Mouse (Mus musculus): ENCODE measurements around the gene Gm17651. TPM values are rescaled to one million over a fixed set of nuclear protein-coding genes. Genes with fewer than 3 reads are reported as not detected.

Gm17651 gene
- polyA plus RNA-seq, 1 experiment from 2014 or later: not detected

DNA sequence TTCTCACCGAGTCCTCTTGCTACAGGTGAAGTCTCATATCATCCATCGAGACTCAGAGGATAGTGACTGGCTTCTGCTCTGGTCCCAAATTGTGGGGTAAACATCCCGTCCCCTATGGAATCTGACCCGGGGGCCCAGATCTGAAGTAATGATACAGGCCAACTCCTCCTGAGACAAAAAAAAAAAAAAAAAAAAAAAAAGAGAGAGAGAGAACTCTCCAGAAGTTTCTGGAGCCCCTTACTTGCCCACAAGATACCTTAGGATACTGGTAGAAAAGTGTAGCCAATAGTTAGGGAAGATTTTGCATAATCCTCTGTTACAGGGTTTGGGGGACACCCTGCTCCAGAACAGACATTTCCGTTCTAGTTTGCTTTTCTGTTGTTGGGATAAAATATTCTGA lies 8.1 kb upstream of the Gm17651 start:
- WGBS: 32% methylated on average over 5 of the region's 5 CpGs

DNA sequence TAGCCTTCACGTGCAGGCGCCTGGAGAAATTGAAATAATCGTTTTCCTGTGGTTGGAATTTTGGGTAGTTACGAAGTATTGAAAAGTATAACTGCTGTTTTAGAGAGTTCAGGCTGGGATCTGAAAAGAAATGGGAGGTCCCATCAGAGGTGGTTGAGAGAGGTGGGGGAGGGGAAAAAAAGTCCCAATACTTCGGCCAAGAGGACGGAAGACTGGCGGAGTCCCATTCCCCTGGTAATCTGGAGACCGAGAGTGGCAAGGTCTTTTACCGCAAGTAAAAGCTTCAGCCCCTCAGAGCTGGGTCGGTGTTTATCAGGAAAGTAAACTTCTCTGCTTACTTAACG lies 7.6 kb upstream of the Gm17651 start:
- WGBS: 4% methylated on average over 11 of the region's 11 CpGs
- H3K27ac ChIP-seq (ENCODE audit: low read length): no peak overlapping the region

More for the DNA sequence above, 8.1 kb upstream of the Gm17651 start:
- peak overlapping the region; percentile 57; the same call in 1 of the 2 replicates for H3K9ac ChIP-seq (ENCODE audit: low read length)
- no peaks in the 10 kb centered on the region for H3K27me3 ChIP-seq (ENCODE audit: control insufficient read depth, insufficient read depth, low read length)
- H3K4me2 ChIP-seq (ENCODE audit: low read depth, low read length): peak overlapping the region; percentile 83
- H3K9me3 ChIP-seq (replicated peaks; ENCODE audit: control insufficient read depth, low read length): no peaks in the 10 kb centered on the region
- H3K4me1 ChIP-seq (ENCODE audit: control insufficient read depth, insufficient read depth, low read length): peaks cover 17% of the 10 kb centered on the region
- H3K4me3 ChIP-seq (ENCODE audit: low read length): peak overlapping the region; percentile 51
- no peak overlapping the region for H3K27ac ChIP-seq (ENCODE audit: low read length)
- H3K36me3 ChIP-seq (ENCODE audit: control insufficient read depth, insufficient read depth): no peaks in the 10 kb centered on the region
- no peak for ATAC-seq (replicated peaks; ENCODE audit: extremely low read depth, insufficient read depth, low FRiP score)

DNA sequence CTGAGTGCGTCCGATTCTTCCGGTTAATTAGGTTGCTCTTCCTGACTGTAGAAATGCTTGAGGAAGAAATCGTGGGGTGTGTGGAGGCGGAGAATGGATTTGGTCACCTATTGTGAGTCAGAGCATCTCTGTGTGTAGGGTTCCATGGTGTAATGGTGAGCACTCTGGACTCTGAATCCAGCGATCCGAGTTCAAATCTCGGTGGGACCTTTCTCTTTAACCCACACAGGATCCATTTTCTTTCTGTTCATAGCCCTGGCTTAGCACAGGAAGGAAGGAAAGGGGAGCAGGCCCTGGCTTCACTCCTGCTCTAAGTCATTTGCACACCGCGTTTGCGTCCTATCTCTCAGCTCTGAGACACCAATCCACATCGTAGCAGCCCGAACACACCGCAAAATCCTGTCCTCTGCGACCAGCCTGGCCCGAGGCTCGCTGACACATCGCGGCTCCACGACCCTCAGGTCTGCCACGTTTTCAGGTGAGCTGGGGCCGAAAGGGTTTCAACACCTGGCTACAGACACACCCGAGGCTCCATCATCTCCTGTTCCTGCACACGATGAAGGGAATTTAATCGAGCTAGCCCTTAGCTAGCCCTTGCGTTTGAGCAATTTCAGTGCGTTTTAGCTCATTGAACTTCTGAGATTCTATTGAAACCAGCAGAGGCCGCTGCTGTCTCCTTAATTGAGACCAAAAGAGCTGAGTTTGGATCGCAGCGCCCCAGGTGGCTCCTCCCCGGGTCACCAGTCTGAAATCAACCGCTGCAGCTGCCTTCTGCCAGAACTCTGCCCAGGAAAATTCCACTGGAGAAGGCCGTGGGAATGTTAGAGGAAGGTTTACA lies 7.0 kb upstream of the Gm17651 start:
- H3K4me1 ChIP-seq (ENCODE audit: control insufficient read depth, insufficient read depth, low read length): peaks cover 17% of the 10 kb centered on the region
- H3K9ac ChIP-seq (ENCODE audit: low read length): peak overlapping the region; percentile 58
- no peaks in the 10 kb centered on the region for H3K36me3 ChIP-seq (ENCODE audit: control insufficient read depth, insufficient read depth)
- H3K27ac ChIP-seq (ENCODE audit: low read length): no peak overlapping the region
- no peaks in the 10 kb centered on the region for H3K9me3 ChIP-seq (replicated peaks; ENCODE audit: control insufficient read depth, low read length)
- 1% methylated on average over 33 of the region's 33 CpGs for WGBS
- H3K4me3 ChIP-seq (ENCODE audit: low read length): peak overlapping the region; percentile 51
- H3K4me2 ChIP-seq (ENCODE audit: low read depth, low read length): peak overlapping the region; percentile 83
- ATAC-seq (replicated peaks; ENCODE audit: extremely low read depth, insufficient read depth, low FRiP score): no peak
- H3K27me3 ChIP-seq (ENCODE audit: control insufficient read depth, insufficient read depth, low read length): no peaks in the 10 kb centered on the region

More for the DNA sequence above, 7.6 kb upstream of the Gm17651 start:
- ATAC-seq (replicated peaks; ENCODE audit: extremely low read depth, insufficient read depth, low FRiP score): no peak
- H3K4me3 ChIP-seq (ENCODE audit: low read length): peak overlapping the region; percentile 51
- no peaks in the 10 kb centered on the region for H3K27me3 ChIP-seq (ENCODE audit: control insufficient read depth, insufficient read depth, low read length)
- peaks cover 17% of the 10 kb centered on the region for H3K4me1 ChIP-seq (ENCODE audit: control insufficient read depth, insufficient read depth, low read length)
- H3K9me3 ChIP-seq (replicated peaks; ENCODE audit: control insufficient read depth, low read length): no peaks in the 10 kb centered on the region
- peak overlapping the region; percentile 83 for H3K4me2 ChIP-seq (ENCODE audit: low read depth, low read length)
- H3K9ac ChIP-seq (ENCODE audit: low read length): peak overlapping the region; percentile 57; the same call in 1 of the 2 replicates
- no peaks in the 10 kb centered on the region for H3K36me3 ChIP-seq (ENCODE audit: control insufficient read depth, insufficient read depth)

DNA sequence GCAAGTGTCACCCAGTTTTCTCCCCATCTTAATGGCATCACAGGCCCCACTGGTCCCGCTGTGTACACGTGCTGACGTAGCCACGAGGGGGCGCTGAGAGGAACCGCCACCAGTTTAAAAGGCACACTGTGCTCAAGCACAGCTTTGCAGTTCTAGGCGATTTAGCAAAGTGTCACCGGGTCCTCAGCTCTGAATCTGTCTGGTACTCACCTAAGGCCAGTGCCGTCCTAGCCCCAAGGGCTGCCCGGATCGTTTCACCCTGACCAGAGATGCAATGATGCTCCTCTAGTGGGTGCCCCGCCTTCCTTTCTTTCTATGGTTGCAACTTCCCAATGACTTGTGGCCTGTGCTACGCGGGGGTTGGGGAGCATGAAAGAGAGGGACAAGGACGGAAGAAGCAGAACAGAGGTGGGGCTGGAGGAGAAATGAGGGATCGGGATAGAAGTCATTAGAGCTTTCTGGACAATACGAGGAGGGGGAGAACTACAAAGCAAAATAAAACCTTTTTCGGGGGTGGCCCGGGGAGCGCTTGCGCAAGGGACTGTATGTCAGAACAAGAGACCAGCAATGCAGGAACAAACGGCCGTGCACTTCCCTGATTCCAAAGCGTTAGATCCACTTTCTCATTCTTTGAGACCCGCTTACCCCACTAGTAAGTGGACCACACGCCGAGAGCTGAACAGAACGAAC lies 6.3 kb upstream of the Gm17651 start:
- H3K4me1 ChIP-seq (ENCODE audit: control insufficient read depth, insufficient read depth, low read length): peaks cover 17% of the 10 kb centered on the region
- no peak overlapping the region for H3K27ac ChIP-seq (ENCODE audit: low read length)
- peak overlapping the region; percentile 83 for H3K4me2 ChIP-seq (ENCODE audit: low read depth, low read length)
- no peaks in the 10 kb centered on the region for H3K36me3 ChIP-seq (ENCODE audit: control insufficient read depth, insufficient read depth)
- 2% methylated on average over 28 of the region's 28 CpGs for WGBS
- peak overlapping the region; percentile 58 for H3K9ac ChIP-seq (ENCODE audit: low read length)
- ATAC-seq (replicated peaks; ENCODE audit: extremely low read depth, insufficient read depth, low FRiP score): peak; percentile 74
- no peaks in the 10 kb centered on the region for H3K9me3 ChIP-seq (replicated peaks; ENCODE audit: control insufficient read depth, low read length)
- H3K27me3 ChIP-seq (ENCODE audit: control insufficient read depth, insufficient read depth, low read length): no peaks in the 10 kb centered on the region
- peak overlapping the region; percentile 51 for H3K4me3 ChIP-seq (ENCODE audit: low read length)

DNA sequence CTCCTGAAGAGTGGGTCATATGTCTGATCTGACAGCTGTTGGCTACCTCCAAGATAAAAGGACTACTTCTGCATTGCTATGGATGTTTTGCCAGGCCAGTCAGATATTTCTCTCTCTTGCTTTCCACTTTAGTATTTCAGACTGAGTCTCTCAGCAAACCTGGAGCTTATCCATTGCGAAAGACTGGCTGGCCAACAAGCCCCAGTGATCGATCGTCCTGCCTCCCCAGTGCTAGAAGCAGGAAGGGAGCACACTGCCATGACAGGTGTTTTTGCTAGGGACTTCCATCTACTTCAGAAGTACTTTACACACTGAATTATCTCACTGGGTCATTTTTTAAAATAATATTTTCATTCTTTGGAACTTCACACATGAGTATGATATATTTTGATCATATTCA lies 3.9 kb upstream of the Gm17651 start:
- no peaks in the 10 kb centered on the region for H3K36me3 ChIP-seq (ENCODE audit: control insufficient read depth, insufficient read depth)
- no peak overlapping the region for H3K4me2 ChIP-seq (ENCODE audit: low read depth, low read length)
- no peaks in the 10 kb centered on the region for H3K9me3 ChIP-seq (replicated peaks; ENCODE audit: control insufficient read depth, low read length)
- no peak overlapping the region for H3K4me3 ChIP-seq (ENCODE audit: low read length)
- H3K27ac ChIP-seq (ENCODE audit: low read length): no peak overlapping the region
- 80% methylated on average over 3 of the region's 3 CpGs for WGBS
- no peak for ATAC-seq (replicated peaks; ENCODE audit: extremely low read depth, insufficient read depth, low FRiP score)
- H3K27me3 ChIP-seq (ENCODE audit: control insufficient read depth, insufficient read depth, low read length): no peaks in the 10 kb centered on the region
- H3K9ac ChIP-seq (ENCODE audit: low read length): no peak overlapping the region
- peaks cover 10% of the 10 kb centered on the region for H3K4me1 ChIP-seq (ENCODE audit: control insufficient read depth, insufficient read depth, low read length)

DNA sequence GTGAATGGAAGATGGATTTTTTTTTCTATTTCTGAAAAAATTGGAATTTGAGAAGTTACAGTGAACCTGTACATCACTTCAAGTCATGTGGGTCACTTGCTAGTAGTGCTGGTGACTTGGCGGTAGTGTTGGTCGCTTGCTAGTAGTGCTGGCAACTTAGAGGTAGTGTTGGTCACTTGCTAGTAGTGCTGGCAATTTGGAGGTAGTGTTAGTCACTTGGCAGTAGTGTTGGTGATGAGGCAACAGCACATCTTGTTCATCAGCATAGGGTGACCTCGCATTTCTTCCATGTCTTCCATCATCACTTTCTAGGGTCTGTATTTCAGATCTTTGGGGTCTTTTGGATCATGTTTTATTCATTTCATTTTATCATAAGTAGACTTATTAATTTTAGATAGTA lies 1.6 kb upstream of the Gm17651 start:
- Histone ChIP-seq H3K4me1 (ENCODE audit: control insufficient read depth, insufficient read depth, low read length) (0 out of 2 replicates have a peak, but pooled peaks cover 2% of the 10 kb centered on the region), H3K27me3 (ENCODE audit: control insufficient read depth, insufficient read depth, low read length) (no peaks in the 10 kb centered on the region), H3K9ac (ENCODE audit: low read length) (no peak overlapping the region), H3K36me3 (ENCODE audit: control insufficient read depth, insufficient read depth) (no peaks in the 10 kb centered on the region; the same call in 1 of the 2 replicates), H3K4me3 (ENCODE audit: low read length) (no peak overlapping the region), H3K27ac (ENCODE audit: low read length) (no peak overlapping the region), H3K9me3 (replicated peaks; ENCODE audit: control insufficient read depth, low read length) (no peaks in the 10 kb centered on the region), H3K4me2 (ENCODE audit: low read depth, low read length) (no peak overlapping the region)
- WGBS: 89% methylated on average over 3 of the region's 3 CpGs
- no peak for ATAC-seq (replicated peaks; ENCODE audit: extremely low read depth, insufficient read depth, low FRiP score)

DNA sequence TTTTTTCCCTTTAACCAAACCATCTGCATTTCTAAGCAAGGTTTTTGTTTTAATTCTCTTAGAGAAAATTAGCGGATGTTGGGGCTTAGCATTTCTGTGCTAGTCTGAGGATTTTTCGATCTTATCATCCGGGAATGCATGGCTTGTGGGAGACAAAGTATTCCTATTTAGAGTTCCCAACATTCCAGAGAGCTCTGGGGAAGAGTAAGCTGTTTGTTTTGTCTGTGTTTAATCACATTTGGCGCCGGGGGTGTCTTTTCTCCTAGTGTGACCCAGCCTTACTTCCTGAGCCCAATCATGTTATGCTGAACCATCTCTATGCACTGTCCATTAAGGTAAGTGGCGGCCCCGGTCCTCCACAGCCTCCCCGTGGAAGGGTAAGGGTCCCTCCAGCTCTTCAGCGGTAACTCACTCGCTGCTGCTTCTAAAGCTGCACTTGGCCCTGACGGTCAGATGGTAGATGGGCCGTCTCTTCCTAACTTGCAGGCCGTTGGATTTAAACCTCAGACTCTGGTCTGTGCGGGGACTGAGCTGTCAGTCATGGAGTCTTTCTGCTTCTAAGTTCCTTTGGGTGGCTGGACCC lies 7.3 kb downstream of the Gm17651 start:
- WGBS: 40% methylated on average over 14 of the region's 14 CpGs
- peaks cover 21% of the 10 kb centered on the region for H3K36me3 ChIP-seq (ENCODE audit: control insufficient read depth, insufficient read depth)

DNA sequence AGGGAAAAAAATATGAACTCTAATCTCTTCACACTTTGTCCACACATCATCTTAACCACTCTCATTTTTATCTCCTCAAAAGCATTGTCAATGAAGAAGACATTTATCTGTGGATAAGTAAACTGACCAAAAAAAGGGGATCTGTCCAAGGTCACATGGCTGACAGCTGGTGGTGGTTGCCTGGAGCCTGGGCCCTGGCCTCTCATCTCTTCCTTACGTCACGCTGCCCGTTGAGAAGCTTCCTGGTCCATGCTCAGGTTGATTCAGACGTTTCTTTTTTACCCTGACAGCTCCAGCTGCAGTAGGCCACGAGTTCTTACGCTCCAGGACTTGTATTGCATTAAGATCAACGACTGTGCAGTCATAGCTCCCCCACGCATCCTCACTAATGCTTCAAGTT lies 8.3 kb downstream of the Gm17651 start:
- no peak overlapping the region for H3K4me2 ChIP-seq (ENCODE audit: low read depth, low read length)
- H3K9ac ChIP-seq (ENCODE audit: low read length): no peak overlapping the region
- H3K4me3 ChIP-seq (ENCODE audit: low read length): no peak overlapping the region
- H3K27me3 ChIP-seq (ENCODE audit: control insufficient read depth, insufficient read depth, low read length): no peaks in the 10 kb centered on the region
- peaks cover 21% of the 10 kb centered on the region for H3K36me3 ChIP-seq (ENCODE audit: control insufficient read depth, insufficient read depth)
- H3K27ac ChIP-seq (ENCODE audit: low read length): no peak overlapping the region
- no peak for ATAC-seq (replicated peaks; ENCODE audit: extremely low read depth, insufficient read depth, low FRiP score)
- 49% methylated on average over 8 of the region's 8 CpGs for WGBS
- peaks cover 21% of the 10 kb centered on the region for H3K4me1 ChIP-seq (ENCODE audit: control insufficient read depth, insufficient read depth, low read length)
- H3K9me3 ChIP-seq (replicated peaks; ENCODE audit: control insufficient read depth, low read length): no peaks in the 10 kb centered on the region

More for the DNA sequence above, 7.3 kb downstream of the Gm17651 start:
- H3K27me3 ChIP-seq (ENCODE audit: control insufficient read depth, insufficient read depth, low read length): no peaks in the 10 kb centered on the region
- H3K4me1 ChIP-seq (ENCODE audit: control insufficient read depth, insufficient read depth, low read length): peaks cover 21% of the 10 kb centered on the region
- no peak for ATAC-seq (replicated peaks; ENCODE audit: extremely low read depth, insufficient read depth, low FRiP score)
- H3K4me2 ChIP-seq (ENCODE audit: low read depth, low read length): no peak overlapping the region
- H3K9me3 ChIP-seq (replicated peaks; ENCODE audit: control insufficient read depth, low read length): no peaks in the 10 kb centered on the region
- no peak overlapping the region for H3K27ac ChIP-seq (ENCODE audit: low read length)
- no peak overlapping the region for H3K4me3 ChIP-seq (ENCODE audit: low read length)
- no peak overlapping the region for H3K9ac ChIP-seq (ENCODE audit: low read length)

DNA sequence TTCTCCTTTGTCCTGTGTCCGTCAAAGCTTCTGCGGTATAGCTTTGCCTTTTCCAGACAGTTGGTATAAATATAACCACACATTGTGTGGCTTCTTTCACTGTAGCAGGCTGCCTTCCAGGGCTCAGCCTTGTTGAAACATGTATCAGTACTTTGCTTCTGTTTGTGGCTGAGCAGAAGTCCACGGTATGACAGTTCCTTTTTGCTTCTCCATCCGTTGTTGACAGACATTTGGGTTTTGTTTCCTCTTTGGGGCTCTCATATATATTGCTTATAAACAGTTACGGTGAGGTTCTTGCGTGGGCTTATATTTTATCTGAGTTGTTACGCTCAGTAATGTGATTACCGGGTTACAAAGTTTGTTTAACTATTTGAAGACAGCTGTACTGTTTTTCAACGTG lies 9.0 kb downstream of the Gm17651 start:
- peaks cover 21% of the 10 kb centered on the region for H3K36me3 ChIP-seq (ENCODE audit: control insufficient read depth, insufficient read depth)

More for the DNA sequence above, 9.0 kb downstream of the Gm17651 start:
- Histone ChIP-seq H3K4me1 (ENCODE audit: control insufficient read depth, insufficient read depth, low read length) (peaks cover 21% of the 10 kb centered on the region), H3K4me2 (ENCODE audit: low read depth, low read length) (no peak overlapping the region), H3K4me3 (ENCODE audit: low read length) (no peak overlapping the region), H3K9ac (ENCODE audit: low read length) (no peak overlapping the region), H3K27me3 (ENCODE audit: control insufficient read depth, insufficient read depth, low read length) (no peaks in the 10 kb centered on the region), H3K27ac (ENCODE audit: low read length) (0 out of 2 replicates have a peak overlapping the region, but pooled peaks have one; percentile 19), H3K9me3 (replicated peaks; ENCODE audit: control insufficient read depth, low read length) (no peaks in the 10 kb centered on the region)
- 50% methylated on average over 9 of the region's 9 CpGs for WGBS
- ATAC-seq (replicated peaks; ENCODE audit: extremely low read depth, insufficient read depth, low FRiP score): 0 out of 2 replicates have a peak, but pooled peaks have one; percentile 49

Measured in heart, embryonic 16.5 days (tissue).